Mouse (Mus musculus) forebrain, embryonic 11.5 days (tissue): ENCODE measurements at regions not wholly inside any gene's neighbourhood (a gene's known extent, or its start where the extent isn't known, plus 50 kb on each side); places are given as distances from the start of the nearest gene placed in this dataset.

Experiments
- ATAC-seq: fragments of 200-750 bp; cut with Nextera tagmentation; replicated peaks from 2 replicates; pipeline ENCODE4 v1.8.0; 2017; ENCODE audit warnings: moderate TSS enrichment; ENCODE audit not compliant: low FRiP score
- DNase-seq: peaks from one replicate; pipeline ENCODE4 v3.0.0-alpha.2; 2017; ENCODE audit warnings: low spot score
- H3K27ac ChIP-seq: fragments of 300-500 bp; sonication (generic); 2 replicates; pipeline ENCODE4 v1.5.1; 2014; ENCODE audit warnings: low read depth, low read length
- H3K27me3 ChIP-seq: fragments of 300-500 bp; sonication (generic); 2 replicates; pipeline ENCODE4 v1.6.1; 2014; ENCODE audit warnings: mild to moderate bottlenecking, low read length, mixed read lengths; ENCODE audit not compliant: control insufficient read depth, insufficient read depth
- H3K36me3 ChIP-seq: fragments of 300-500 bp; sonication (generic); 2 replicates; pipeline ENCODE4 v1.6.1; 2014; ENCODE audit warnings: mild to moderate bottlenecking, low read length, moderate library complexity, mixed read lengths; ENCODE audit not compliant: control insufficient read depth, insufficient read depth
- H3K4me1 ChIP-seq: fragments of 300-500 bp; sonication (generic); replicated peaks from 2 replicates; pipeline ENCODE4 v1.6.1; 2014; ENCODE audit warnings: low read length, mixed read lengths; ENCODE audit not compliant: control insufficient read depth, insufficient read depth
- H3K4me2 ChIP-seq: fragments of 300-500 bp; sonication (generic); 2 replicates; pipeline ENCODE4 v1.6.1; 2014; ENCODE audit warnings: low read depth, mild to moderate bottlenecking, low read length, moderate library complexity, mixed read lengths; ENCODE audit not compliant: severe bottlenecking
- H3K4me3 ChIP-seq: fragments of 300-500 bp; sonication (generic); 2 replicates; pipeline ENCODE4 v1.5.1; 2014; ENCODE audit warnings: low read depth, low read length
- H3K9ac ChIP-seq: fragments of 300-500 bp; sonication (generic); 2 replicates; pipeline ENCODE4 v1.6.1; 2014; ENCODE audit warnings: low read length
- H3K9me3 ChIP-seq: fragments of 300-500 bp; sonication (generic); 2 replicates; pipeline ENCODE4 v1.6.1; 2016; ENCODE audit warnings: low read length, mixed read lengths; ENCODE audit not compliant: control insufficient read depth
- WGBS: fragments of 180-500 bp; shearing (Covaris S2); extraction: QIAGEN DNeasy Blood & Tissue Kit; methylation state at CpG from one replicate; pipeline ENCODE4 v1.1.7; 2014; 5-methylcytosine and 5-hydroxymethylcytosine counted together

DNA sequence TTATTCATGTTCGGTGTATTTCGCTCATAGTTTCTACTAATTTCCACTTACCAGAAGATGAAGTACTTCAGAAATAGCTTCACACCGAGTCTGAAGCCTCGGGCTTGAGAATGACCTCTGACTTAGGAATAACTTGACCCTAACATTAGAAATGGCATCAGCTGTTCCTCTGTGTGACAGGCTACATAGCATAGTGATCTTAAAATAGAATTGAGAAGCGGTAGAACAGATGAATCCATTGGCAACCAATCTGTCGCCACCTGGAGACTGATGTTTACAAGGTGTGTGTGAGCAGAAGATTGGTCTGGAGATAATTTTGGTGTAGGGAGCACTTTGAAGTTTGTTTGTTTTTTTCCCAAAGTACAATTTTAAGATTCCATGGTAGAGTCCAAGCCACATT lies 60.9 kb upstream of the Ahi1 start:
- no peaks in the 10 kb centered on the region for H3K9me3 ChIP-seq
- no peak overlapping the region for H3K27ac ChIP-seq
- no peaks in the 10 kb centered on the region for H3K27me3 ChIP-seq
- H3K9ac ChIP-seq = no peak overlapping the region
- no peaks in the 10 kb centered on the region for H3K36me3 ChIP-seq
- ATAC-seq (no peak), DNase-seq (no peak)
- no peak overlapping the region for H3K4me3 ChIP-seq
- no peak overlapping the region for H3K4me2 ChIP-seq
- H3K4me1 ChIP-seq = no peaks in the 10 kb centered on the region
- WGBS = 88% methylated on average over 6 of the region's 6 CpGs

DNA sequence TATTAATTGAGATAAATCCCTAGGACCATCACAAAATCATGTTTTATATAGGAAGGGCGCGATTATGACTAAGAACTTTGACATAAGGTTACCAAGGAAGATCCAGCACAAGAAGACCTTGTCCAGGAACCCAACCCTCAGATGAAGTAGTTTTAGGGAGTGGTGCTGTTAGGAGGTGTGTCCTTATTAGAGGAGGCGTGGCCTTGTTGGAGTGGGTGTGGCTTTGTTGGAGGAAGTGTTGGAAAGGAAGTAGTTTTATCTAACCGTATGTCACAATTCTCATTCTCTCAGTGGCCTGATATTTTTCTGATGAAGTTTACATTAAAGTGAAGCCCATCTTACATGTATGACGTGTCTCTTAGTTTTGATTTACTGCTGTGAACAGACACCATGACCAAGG lies 68.7 kb upstream of the Ahi1 start:
- DNase-seq (no peak), ATAC-seq (no peak)
- Histone ChIP-seq H3K4me3 (no peak overlapping the region), H3K36me3 (no peaks in the 10 kb centered on the region), H3K4me1 (no peaks in the 10 kb centered on the region), H3K4me2 (no peak overlapping the region), H3K27me3 (no peaks in the 10 kb centered on the region), H3K9ac (no peak overlapping the region), H3K9me3 (no peaks in the 10 kb centered on the region), H3K27ac (no peak overlapping the region)
- WGBS = 91% methylated on average over 5 of the region's 5 CpGs

GRCm38 (mm10) chr10:20882599-20882998 lies 69.7 kb upstream of the Ahi1 start:
- H3K9me3 ChIP-seq = no peaks in the 10 kb centered on the region
- 85% methylated on average over 8 of the region's 8 CpGs for WGBS

GRCm38 (mm10) chr10:20880251-20880650 lies 72.1 kb upstream of the Ahi1 start:
- Histone ChIP-seq H3K9ac (no peak overlapping the region), H3K9me3 (no peaks in the 10 kb centered on the region), H3K36me3 (no peaks in the 10 kb centered on the region), H3K4me1 (no peaks in the 10 kb centered on the region), H3K27ac (no peak overlapping the region), H3K4me2 (no peak overlapping the region), H3K4me3 (no peak overlapping the region), H3K27me3 (no peaks in the 10 kb centered on the region)
- ATAC-seq (no peak), DNase-seq (no peak)
- 92% methylated on average over 4 of the region's 4 CpGs for WGBS

More at GRCm38 (mm10) chr10:20882599-20882998, 69.7 kb upstream of the Ahi1 start:
- Histone ChIP-seq H3K4me3 (no peak overlapping the region), H3K4me1 (no peaks in the 10 kb centered on the region), H3K4me2 (no peak overlapping the region), H3K27me3 (no peaks in the 10 kb centered on the region), H3K9ac (no peak overlapping the region), H3K27ac (no peak overlapping the region), H3K36me3 (no peaks in the 10 kb centered on the region)
- no peak for DNase-seq
- ATAC-seq = no peak

DNA sequence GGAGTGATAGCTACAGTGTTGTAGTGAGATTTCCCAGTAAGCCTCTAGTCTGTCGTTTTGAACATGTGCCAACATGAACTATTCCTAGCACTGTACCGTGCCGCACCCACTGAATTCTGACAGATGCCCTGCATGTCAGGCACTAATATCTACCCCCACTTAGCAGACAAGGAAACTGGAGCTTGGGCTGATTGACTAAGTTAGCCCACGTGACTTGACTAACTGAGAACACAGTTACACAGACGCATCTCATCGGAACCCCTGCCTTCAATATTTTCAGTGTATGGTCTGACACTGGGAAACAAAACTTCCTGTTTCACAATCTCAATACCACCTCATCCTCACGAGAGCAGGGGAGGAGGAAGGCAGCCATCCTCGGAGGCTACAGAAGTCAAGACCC lies 72.9 kb upstream of the Ahi1 start:
- DNase-seq = no peak
- WGBS = 87% methylated on average over 8 of the region's 8 CpGs

GRCm38 (mm10) chr10:20867076-20867475 lies 85.3 kb upstream of the Ahi1 start:
- Histone ChIP-seq H3K9ac (no peak overlapping the region), H3K9me3 (no peaks in the 10 kb centered on the region), H3K27me3 (no peaks in the 10 kb centered on the region), H3K4me3 (no peak overlapping the region), H3K4me2 (no peak overlapping the region), H3K4me1 (no peaks in the 10 kb centered on the region), H3K36me3 (no peaks in the 10 kb centered on the region), H3K27ac (no peak overlapping the region)
- 87% methylated on average over 12 of the region's 12 CpGs for WGBS
- DNase-seq (no peak), ATAC-seq (no peak)

More for the DNA sequence above, 72.9 kb upstream of the Ahi1 start:
- no peaks in the 10 kb centered on the region for H3K27me3 ChIP-seq
- no peak overlapping the region for H3K4me3 ChIP-seq
- no peaks in the 10 kb centered on the region for H3K9me3 ChIP-seq
- H3K4me2 ChIP-seq = no peak overlapping the region
- H3K27ac ChIP-seq = no peak overlapping the region
- H3K4me1 ChIP-seq = no peaks in the 10 kb centered on the region
- H3K36me3 ChIP-seq = no peaks in the 10 kb centered on the region
- ATAC-seq = no peak
- H3K9ac ChIP-seq = no peak overlapping the region

DNA sequence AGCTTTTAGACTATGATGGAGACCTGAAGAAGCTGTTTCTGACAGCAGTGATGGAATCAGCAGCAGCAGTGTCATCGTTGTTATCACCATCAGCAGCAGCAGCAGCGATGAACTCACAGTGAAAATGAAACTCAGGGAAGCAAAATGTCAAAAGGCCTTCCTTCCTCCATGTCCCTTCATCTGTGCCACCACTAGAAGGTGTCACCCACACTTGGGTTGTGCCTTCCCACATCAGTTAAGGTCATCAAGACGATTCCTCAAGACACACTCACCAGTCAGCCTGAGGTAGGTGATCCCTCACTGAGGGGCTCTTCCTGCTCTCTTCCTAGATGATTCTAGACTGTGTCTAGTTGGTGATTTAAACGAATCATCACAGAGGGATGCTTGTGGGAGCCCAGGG lies 87.3 kb upstream of the Ahi1 start:
- H3K4me1 ChIP-seq = no peaks in the 10 kb centered on the region
- no peaks in the 10 kb centered on the region for H3K27me3 ChIP-seq
- DNase-seq (no peak), ATAC-seq (no peak)
- 85% methylated on average over 4 of the region's 4 CpGs for WGBS
- no peak overlapping the region for H3K27ac ChIP-seq
- no peaks in the 10 kb centered on the region for H3K9me3 ChIP-seq
- H3K36me3 ChIP-seq = no peaks in the 10 kb centered on the region
- H3K4me3 ChIP-seq = no peak overlapping the region
- H3K4me2 ChIP-seq = no peak overlapping the region
- H3K9ac ChIP-seq = no peak overlapping the region

- Histone ChIP-seq H3K4me3 (no peak overlapping the region), H3K36me3 (no peaks in the 10 kb centered on the region), H3K4me1 (no peaks in the 10 kb centered on the region; the same call in 1 of the 2 replicates), H3K9ac (no peak overlapping the region), H3K4me2 (no peak overlapping the region), H3K27me3 (no peaks in the 10 kb centered on the region), H3K27ac (no peak overlapping the region), H3K9me3 (no peaks in the 10 kb centered on the region)
- no peak for DNase-seq
- no peak for ATAC-seq
- WGBS = 92% methylated on average over 4 of the region's 4 CpGs
Measured at GRCm38 (mm10) chr10:20857413-20857812, 94.9 kb upstream of the Ahi1 start.

GRCm38 (mm10) chr10:20854621-20855363 lies 97.6 kb upstream of the Ahi1 start:
- no peaks in the 10 kb centered on the region for H3K9me3 ChIP-seq
- no peaks in the 10 kb centered on the region for H3K27me3 ChIP-seq
- no peaks in the 10 kb centered on the region for H3K36me3 ChIP-seq
- no peak overlapping the region for H3K4me3 ChIP-seq
- no peak for ATAC-seq
- H3K27ac ChIP-seq = no peak overlapping the region
- H3K4me2 ChIP-seq = no peak overlapping the region
- no peak overlapping the region for H3K9ac ChIP-seq
- 42% methylated on average over 14 of the region's 14 CpGs for WGBS
- H3K4me1 ChIP-seq = no peaks in the 10 kb centered on the region; the same call in 1 of the 2 replicates
- peak; percentile 49 for DNase-seq
